Mouse (Mus musculus) intestine, postnatal 0 days (tissue): ENCODE measurements around the gene Vps13d. TPM values are rescaled to one million over a fixed set of nuclear protein-coding genes. Genes with fewer than 3 reads are reported as not detected.

Experiments used
- ATAC-seq: fragments of 200-750 bp; cut with Nextera tagmentation; 2 replicates; pipeline ENCODE4 v1.8.0; 2017; ENCODE audit warnings: mild to moderate bottlenecking, moderate TSS enrichment, moderate library complexity
- H3K27ac ChIP-seq: fragments of 300-500 bp; sonication (generic); 2 replicates; pipeline ENCODE4 v1.5.1; 2014; ENCODE audit warnings: mild to moderate bottlenecking, low read depth, low read length, moderate library complexity
- H3K27me3 ChIP-seq: fragments of 300-500 bp; sonication (generic); replicated peaks from 2 replicates; pipeline ENCODE4 v1.6.1; 2014; ENCODE audit warnings: low read length, mixed read lengths; ENCODE audit not compliant: control insufficient read depth, insufficient read depth
- H3K36me3 ChIP-seq: fragments of 300-500 bp; sonication (generic); 2 replicates; pipeline ENCODE4 v1.6.1; 2014; ENCODE audit warnings: mild to moderate bottlenecking, moderate library complexity; ENCODE audit not compliant: control insufficient read depth, insufficient read depth
- H3K4me1 ChIP-seq: fragments of 300-500 bp; sonication (generic); replicated peaks from 2 replicates; pipeline ENCODE4 v1.6.1; 2014; ENCODE audit warnings: antibody characterized with exemption, low read length, mixed read lengths; ENCODE audit not compliant: control insufficient read depth, insufficient read depth
- H3K4me2 ChIP-seq: fragments of 300-500 bp; sonication (generic); replicated peaks from 2 replicates; pipeline ENCODE4 v1.6.1; 2014; ENCODE audit warnings: low read depth, mild to moderate bottlenecking, moderate library complexity
- H3K4me3 ChIP-seq: fragments of 300-500 bp; sonication (generic); 2 replicates; pipeline ENCODE4 v1.5.1; 2014; ENCODE audit warnings: low read depth, low read length
- H3K9ac ChIP-seq: fragments of 300-500 bp; sonication (generic); 2 replicates; pipeline ENCODE4 v1.6.1; 2014; ENCODE audit warnings: mild to moderate bottlenecking, low read depth, low read length
- H3K9me3 ChIP-seq: fragments of 300-500 bp; sonication (generic); 2 replicates; pipeline ENCODE4 v1.6.1; 2016; ENCODE audit warnings: mixed run types; ENCODE audit not compliant: control insufficient read depth
- CTCF ChIP-seq: sonication (generic); IDR thresholded peaks from 2 replicates; pipeline ENCODE4 v1.5.1; 2016; ENCODE audit warnings: low read depth, mild to moderate bottlenecking, control low read depth, antibody characterized with exemption, moderate library complexity
- WGBS: fragments of 180-500 bp; shearing (Covaris S2); extraction: QIAGEN DNeasy Blood & Tissue Kit; methylation state at CpG from one replicate; pipeline ENCODE4 v1.1.7; 2014; 5-methylcytosine and 5-hydroxymethylcytosine counted together
- polyA plus RNA-seq: library from polyadenylated mRNA; unstranded; fragments of >200 nt; fragmentation: Nextera tagmentation; extraction: Ambion mirVana; gene quantifications from 2 replicates; pipeline ENCODE4 v1.2.1, GENCODE M21; 2015

The Vps13d gene
- polyA plus RNA-seq, 1 experiment from 2014 or later = 14.8 TPM

GRCm38 (mm10) chr4:145045312-145046031 lies 149.3 kb downstream of the Vps13d start:
- WGBS = 70% methylated on average over 5 of the region's 5 CpGs
- peaks cover 73% of the 10 kb centered on the region for H3K36me3 ChIP-seq
- no peak overlapping the region for H3K4me2 ChIP-seq
- no peaks in the 10 kb centered on the region for H3K9me3 ChIP-seq
- H3K4me3 ChIP-seq = no peak overlapping the region
- no peaks in the 10 kb centered on the region for H3K27me3 ChIP-seq
- H3K27ac ChIP-seq = no peak overlapping the region
- H3K4me1 ChIP-seq = no peaks in the 10 kb centered on the region; the same call in 1 of the 2 replicates
- ATAC-seq = no peak
- no peak for TF ChIP-seq CTCF
- H3K9ac ChIP-seq = no peak overlapping the region

DNA sequence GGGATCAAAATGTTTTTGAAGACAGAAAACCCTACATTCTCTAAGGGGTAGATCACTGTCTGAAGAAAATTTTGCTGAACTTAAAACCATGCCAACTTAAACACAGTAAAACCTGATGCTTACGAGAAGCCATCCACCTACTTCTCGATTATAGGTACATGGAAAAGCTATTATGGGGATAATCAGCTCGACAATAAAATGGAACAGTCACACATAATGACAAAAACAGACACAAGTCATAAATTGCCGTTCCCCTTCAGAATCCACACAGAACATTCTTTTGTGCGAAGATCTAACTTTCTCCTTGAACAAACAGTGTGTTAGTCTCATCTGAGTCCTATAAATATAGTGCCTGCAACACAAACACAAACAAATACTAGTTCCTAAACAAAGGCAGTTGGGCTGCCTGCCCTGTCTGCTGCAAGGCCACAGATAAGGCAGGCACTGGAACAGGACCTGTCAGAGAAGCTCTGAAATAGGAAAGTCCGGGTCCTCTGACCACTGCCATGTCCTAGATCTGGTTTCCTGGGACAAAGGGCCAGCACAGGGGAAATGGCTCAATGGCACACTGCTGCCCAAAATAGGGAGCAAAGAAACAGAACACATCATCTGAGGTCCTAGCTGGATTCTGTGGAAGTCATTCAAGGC lies 153.5 kb downstream of the Vps13d start:
- Histone ChIP-seq H3K9me3 (no peaks in the 10 kb centered on the region), H3K4me3 (no peak overlapping the region), H3K27me3 (no peaks in the 10 kb centered on the region), H3K27ac (no peak overlapping the region), H3K9ac (no peak overlapping the region), H3K4me2 (no peak overlapping the region), H3K4me1 (peaks cover 2% of the 10 kb centered on the region; the same call in 1 of the 2 replicates), H3K36me3 (peaks cover 66% of the 10 kb centered on the region)
- ATAC-seq = no peak
- TF ChIP-seq CTCF = no peak
- WGBS = 57% methylated on average over 6 of the region's 6 CpGs

DNA sequence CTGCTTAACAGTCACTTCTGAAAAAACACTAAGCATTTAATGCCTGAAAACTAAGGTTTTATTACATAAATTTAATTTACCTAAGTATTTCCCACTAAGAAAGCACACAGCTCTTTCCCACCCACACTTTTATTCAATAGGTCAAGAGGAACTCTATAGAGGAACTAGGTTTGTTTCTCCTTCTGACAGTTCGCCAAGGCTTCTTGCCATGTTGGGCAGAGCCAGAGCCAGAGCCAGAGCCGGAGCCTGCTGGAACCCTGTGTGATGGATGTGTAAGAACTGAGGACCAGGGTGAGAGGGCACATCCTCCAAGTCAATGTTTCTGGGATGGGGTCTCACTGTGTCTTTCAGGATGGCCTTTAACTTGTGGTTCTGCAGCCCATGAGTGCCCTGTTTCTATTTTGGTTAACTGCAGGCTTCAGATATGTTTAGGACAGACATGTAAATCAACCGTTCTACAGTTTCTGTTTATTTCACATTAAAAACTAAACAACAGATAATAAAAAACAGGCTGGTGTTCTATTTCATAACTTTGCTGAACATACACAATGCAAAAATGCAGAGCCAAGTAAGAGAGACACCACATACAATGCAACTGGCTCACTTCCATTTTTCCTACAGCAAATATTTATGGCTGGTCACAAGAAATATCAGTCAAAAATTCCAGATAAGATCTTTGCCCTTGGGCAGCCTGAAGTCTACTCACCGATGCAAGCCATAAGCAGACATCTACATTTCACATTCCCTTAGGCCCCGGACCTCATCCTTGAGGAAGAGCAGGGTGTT lies 157.0 kb downstream of the Vps13d start:
- TF ChIP-seq CTCF = no peak
- H3K27ac ChIP-seq = peak overlapping the region; percentile 51; the same call in 1 of the 2 replicates
- ATAC-seq = no peak
- H3K9me3 ChIP-seq = no peaks in the 10 kb centered on the region
- H3K27me3 ChIP-seq = no peaks in the 10 kb centered on the region
- H3K4me3 ChIP-seq = no peak overlapping the region
- H3K36me3 ChIP-seq = peaks cover 32% of the 10 kb centered on the region
- H3K9ac ChIP-seq = no peak overlapping the region
- no peak overlapping the region for H3K4me2 ChIP-seq
- peaks cover 22% of the 10 kb centered on the region for H3K4me1 ChIP-seq
- 49% methylated on average over 5 of the region's 5 CpGs for whole genome bisulfite sequencing

- Histone ChIP-seq H3K4me3 (no peak overlapping the region), H3K4me1 (peaks cover 22% of the 10 kb centered on the region), H3K9me3 (no peaks in the 10 kb centered on the region), H3K4me2 (no peak overlapping the region), H3K36me3 (peaks cover 23% of the 10 kb centered on the region), H3K27ac (no peak overlapping the region), H3K9ac (no peak overlapping the region), H3K27me3 (no peaks in the 10 kb centered on the region)
- no peak for ATAC-seq
- TF ChIP-seq CTCF = no peak
- WGBS = 59% methylated on average over 3 of the region's 3 CpGs
These were observed 157.8 kb downstream of the Vps13d start for GRCm38 (mm10) chr4:145037006-145037405.

DNA sequence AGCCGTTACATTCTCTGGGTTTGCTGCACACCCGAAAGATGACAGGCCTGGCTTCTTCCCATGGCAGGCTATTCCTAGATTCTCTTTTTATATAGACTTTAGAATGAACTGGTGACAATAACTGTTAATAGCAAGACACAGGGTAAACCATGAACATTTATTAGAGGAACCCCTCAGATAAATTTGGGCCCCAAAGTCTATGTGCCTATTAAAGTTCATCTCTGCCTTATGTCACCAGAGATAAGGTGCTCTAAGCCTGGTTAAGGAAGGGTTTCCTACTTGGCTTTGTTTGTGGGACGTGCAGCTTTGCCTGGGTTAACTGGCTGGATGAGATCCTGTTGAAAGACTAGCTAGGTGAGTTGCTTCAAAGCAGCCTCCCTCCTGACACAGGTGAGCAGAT lies 159.4 kb downstream of the Vps13d start:
- Histone ChIP-seq H3K4me1 (peaks cover 22% of the 10 kb centered on the region), H3K27ac (no peak overlapping the region), H3K36me3 (peaks cover 19% of the 10 kb centered on the region), H3K9ac (no peak overlapping the region), H3K4me2 (no peak overlapping the region), H3K4me3 (no peak overlapping the region), H3K27me3 (no peaks in the 10 kb centered on the region), H3K9me3 (no peaks in the 10 kb centered on the region)
- ATAC-seq = no peak
- WGBS = 47% methylated on average over 3 of the region's 3 CpGs
- no peak for TF ChIP-seq CTCF
